Comparison of ENCODE assay signal across 13 mouse cellular contexts in genomic region chr10:108445123-108445522, GRCm38 (mm10).
DNase-seq lines count a peak whose midpoint lies in the region; ATAC-seq lines count a peak whose summit lies in the region.
"Had no signal": no experiment of that assay in that cellular context is flagged by ENCODE, and none has a peak within 500 bp of the region (broad histone marks: within the 10 kb centered on the region; RNA-seq: fewer than 3 reads in every experiment).

No protein-coding gene starts in this region.

- H3K36me3 ChIP-seq in heart, embryonic 10.5 days = no peaks in the 10 kb centered on the region
- H3K36me3 ChIP-seq in intestine, embryonic 14.5 days (ENCODE audit: control insufficient read depth, insufficient read depth, low read length) = no peaks in the 10 kb centered on the region
- H3K36me3 ChIP-seq in stomach, embryonic 15.5 days = no peaks in the 10 kb centered on the region
- H3K36me3 ChIP-seq: forebrain, embryonic 10.5 days had no signal

- H3K27me3 ChIP-seq in heart, embryonic 10.5 days (ENCODE audit: insufficient read depth, poor library complexity, severe bottlenecking) = no peaks in the 10 kb centered on the region
- H3K27me3 ChIP-seq in intestine, embryonic 14.5 days (replicated peaks; ENCODE audit: control insufficient read depth, insufficient read depth, low read length) = no peaks in the 10 kb centered on the region
- H3K27me3 ChIP-seq in stomach, embryonic 15.5 days (replicated peaks) = no peaks in the 10 kb centered on the region

- no peak overlapping the region for H3K9ac ChIP-seq in intestine, embryonic 14.5 days (ENCODE audit: low read length)
- no peak overlapping the region for H3K9ac ChIP-seq in stomach, embryonic 15.5 days

- DNase-seq in heart, embryonic 10.5 days (ENCODE audit: low spot score) = no peak
- DNase-seq in heart, adult 9 months (ENCODE audit: low spot score in 2 of 2) = no peak
- DNase-seq in ovary, postnatal 36 days (ENCODE audit: low spot score) = peak; percentile 47
- DNase-seq in ovary, postnatal 14 days (ENCODE audit: low spot score) = no peak
- DNase-seq in intestine, embryonic 14.5 days (ENCODE audit: low spot score) = no peak
- no peak for DNase-seq in frontal cortex, postnatal 14 days (ENCODE audit: low spot score in 2 of 2)
- DNase-seq: gastrocnemius, postnatal 14 days had no signal

- H3K27ac ChIP-seq in heart, embryonic 10.5 days = peak overlapping the region; percentile 89
- peak overlapping the region; percentile 51; the same call in 1 of the 2 replicates for H3K27ac ChIP-seq in intestine, embryonic 14.5 days (ENCODE audit: low read depth)
- H3K27ac ChIP-seq in stomach, embryonic 15.5 days = peak overlapping the region; percentile 45; the same call in 1 of the 2 replicates
- H3K27ac ChIP-seq: left cerebral cortex, adult 2 months; macrophage had no signal

- H3K4me3 ChIP-seq in heart, embryonic 10.5 days = no peak overlapping the region
- H3K4me3 ChIP-seq in intestine, embryonic 14.5 days (ENCODE audit: low read depth, low read length) = no peak overlapping the region
- H3K4me3 ChIP-seq in stomach, embryonic 15.5 days (replicated peaks) = no peak overlapping the region
- H3K4me3 ChIP-seq: forebrain, embryonic 10.5 days; left cerebral cortex, adult 2 months had no signal

- WGBS in heart, embryonic 10.5 days = 5% methylated on average over 4 of the region's 4 CpGs
- 17% methylated on average over 4 of the region's 4 CpGs for WGBS in intestine, embryonic 14.5 days
- WGBS in stomach, embryonic 15.5 days = 23% methylated on average over 4 of the region's 4 CpGs

- no peak for ATAC-seq in intestine, embryonic 14.5 days (replicated peaks; ENCODE audit: low FRiP score, low TSS enrichment, low read depth)
- ATAC-seq in stomach, embryonic 15.5 days (ENCODE audit: insufficient read depth, low FRiP score, low read depth) = no peak
- no peak for ATAC-seq in erythroid progenitor cell, adult 5-6 weeks (replicated peaks; ENCODE audit: low FRiP score, poor library complexity, severe bottlenecking)
- ATAC-seq: CD4-positive, CD25-positive, alpha-beta regulatory T cell, adult 4 months had no signal

- H3K4me1 ChIP-seq in heart, embryonic 10.5 days = peaks cover 47% of the 10 kb centered on the region
- H3K4me1 ChIP-seq in intestine, embryonic 14.5 days (replicated peaks; ENCODE audit: control insufficient read depth, insufficient read depth, low read length) = peaks cover 21% of the 10 kb centered on the region
- 0 out of 2 replicates have a peak, but pooled peaks cover 16% of the 10 kb centered on the region for H3K4me1 ChIP-seq in stomach, embryonic 15.5 days

- H3K4me2 ChIP-seq in intestine, embryonic 14.5 days (ENCODE audit: low read length) = peak overlapping the region; percentile 60
- H3K4me2 ChIP-seq in stomach, embryonic 15.5 days = peak overlapping the region; percentile 59; the same call in 1 of the 2 replicates

- no peaks in the 10 kb centered on the region for H3K9me3 ChIP-seq in heart, embryonic 10.5 days
- H3K9me3 ChIP-seq in intestine, embryonic 14.5 days (ENCODE audit: control insufficient read depth, low read length) = no peaks in the 10 kb centered on the region
- H3K9me3 ChIP-seq in stomach, embryonic 15.5 days = no peaks in the 10 kb centered on the region
- H3K9me3 ChIP-seq: forebrain, embryonic 10.5 days had no signal
